Mouse (Mus musculus) activated CD4-positive, CD25-positive, alpha-beta regulatory T cell, adult 4 months (primary cell): ENCODE measurements around the gene Kmt2d. TPM values are rescaled to one million over a fixed set of nuclear protein-coding genes. Genes with fewer than 3 reads are reported as not detected.
A peak's percentile ranks its signal among the peaks of the same experiment; 100 is the strongest.
"Not testable (repeated sequence)": the region's sequence is repeated elsewhere in the genome, so short reads cannot be mapped to it uniquely, and the experiment has no call there.

ENCODE experiments used
- ATAC-seq: one replicate; pipeline ENCODE4 v1.8.0; 2017
- polyA plus RNA-seq, 2 experiments: library from polyadenylated mRNA; unstranded; fragments of 100-300 nt; shearing (Covaris generic); gene quantifications; one replicate each; pipeline ENCODE4 v1.2.1; 2017

The Kmt2d gene
- polyA plus RNA-seq, 2 experiments from 2014 or later: 21.7 to 29.2 TPM

- peak; percentile 88 for ATAC-seq
Measured at GRCm38 (mm10) chr15:98830736-98831683, 40.0 kb downstream of the Kmt2d start, which contains the start of gene Prkag1. Gene Prkag1, minus strand, starts transcription at chr15:98831521.

GRCm38 (mm10) chr15:98827611-98828011 is 43.4 kb downstream of the Kmt2d start:
- ATAC-seq: no peak

GRCm38 (mm10) chr15:98823434-98823833 is 47.6 kb downstream of the Kmt2d start:
- no peak for ATAC-seq

- no peak for ATAC-seq
Measured at GRCm38 (mm10) chr15:98822147-98822546, 48.9 kb downstream of the Kmt2d start.

- ATAC-seq: no peak
Measured at GRCm38 (mm10) chr15:98821403-98821802, 49.6 kb downstream of the Kmt2d start.

- no peak for ATAC-seq
Measured at GRCm38 (mm10) chr15:98820937-98821336, 50.1 kb downstream of the Kmt2d start.

- ATAC-seq: no peak
Measured at GRCm38 (mm10) chr15:98818171-98818570, 52.8 kb downstream of the Kmt2d start.

- no peak for ATAC-seq
Measured at GRCm38 (mm10) chr15:98812741-98813424, 58.1 kb downstream of the Kmt2d start.

- not testable (repeated sequence) for ATAC-seq
Measured at GRCm38 (mm10) chr15:98810212-98810611, 60.8 kb downstream of the Kmt2d start.

- ATAC-seq: no peak
Measured at GRCm38 (mm10) chr15:98809390-98809789, 61.6 kb downstream of the Kmt2d start, which contains the start of gene Ddn. Gene Ddn, minus strand, starts transcription at chr15:98809490.

- no peak for ATAC-seq
Measured at GRCm38 (mm10) chr15:98808651-98809134, 62.3 kb downstream of the Kmt2d start.

- peak; percentile 37 for ATAC-seq
Measured at GRCm38 (mm10) chr15:98807895-98808650, 62.9 kb downstream of the Kmt2d start.

- ATAC-seq: no peak
Measured at GRCm38 (mm10) chr15:98806809-98807770, 63.9 kb downstream of the Kmt2d start.

- ATAC-seq: no peak
Measured at GRCm38 (mm10) chr15:98806071-98806808, 64.8 kb downstream of the Kmt2d start.

- ATAC-seq: peak; percentile 15
Measured at GRCm38 (mm10) chr15:98805324-98806040, 65.5 kb downstream of the Kmt2d start.

- peak; percentile 34 for ATAC-seq
Measured at GRCm38 (mm10) chr15:98804054-98804453, 67.0 kb downstream of the Kmt2d start.

GRCm38 (mm10) chr15:98802926-98803325 is 68.1 kb downstream of the Kmt2d start:
- ATAC-seq: no peak

GRCm38 (mm10) chr15:98799396-98799795 is 71.6 kb downstream of the Kmt2d start:
- peak; percentile 45 for ATAC-seq

GRCm38 (mm10) chr15:98798903-98799302 is 72.1 kb downstream of the Kmt2d start:
- no peak for ATAC-seq
